Mouse (Mus musculus): Measurements from ENCODE around the gene Gal3st1.
"Not testable (repeated sequence)": the region's sequence is repeated elsewhere in the genome, so short reads cannot be mapped to it uniquely, and the experiment has no call there.

The Gal3st1 gene

GRCm38 (mm10) chr11:3982275-3983209 lies 894 bp upstream of the Gal3st1 start:
- DNase-seq (ENCODE audit: low read depth) = no peak

DNA sequence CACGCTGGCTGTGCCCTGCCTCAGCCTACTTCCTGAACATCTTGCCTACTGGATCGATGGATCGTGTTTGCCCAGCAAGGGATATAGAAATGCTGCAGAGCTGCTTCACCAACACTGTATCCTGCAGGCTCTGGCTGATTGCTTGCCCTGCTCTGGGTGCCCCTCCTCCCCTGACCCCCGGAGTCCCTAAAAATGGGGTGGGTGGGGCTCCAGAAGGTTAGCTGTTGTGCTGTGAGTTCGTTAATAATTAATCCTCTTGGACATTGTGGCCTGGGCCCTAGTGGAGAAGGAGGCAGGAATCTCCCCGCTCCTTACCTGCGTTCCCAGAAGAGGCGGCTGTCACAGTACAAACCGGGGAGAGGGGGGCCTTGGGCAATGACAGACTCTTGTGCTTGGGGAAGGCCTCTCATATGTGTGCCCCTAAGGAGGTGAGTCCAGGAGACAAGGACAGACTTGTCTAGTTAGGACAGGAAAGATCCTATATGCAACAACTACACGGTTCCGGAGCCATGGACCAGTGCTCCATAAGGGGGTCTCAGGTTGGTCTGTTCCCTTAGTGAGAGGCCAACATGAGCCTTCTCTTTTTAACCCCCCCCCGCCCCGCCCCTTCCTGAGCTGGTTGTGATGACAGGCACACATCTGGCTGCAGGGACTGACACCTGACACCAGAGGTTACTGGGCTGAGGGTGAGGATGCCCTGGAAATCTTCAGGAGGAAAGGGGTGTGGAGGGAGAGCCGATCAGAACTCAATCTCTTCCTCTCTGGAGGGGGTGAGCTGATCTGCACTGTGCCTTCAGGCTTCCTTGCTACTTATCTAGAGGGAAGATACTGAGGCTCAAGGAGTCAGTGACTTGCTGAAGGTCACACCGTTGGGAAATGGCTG lies 668 bp downstream of the Gal3st1 start:
- no peak for DNase-seq (ENCODE audit: low read depth)

DNA sequence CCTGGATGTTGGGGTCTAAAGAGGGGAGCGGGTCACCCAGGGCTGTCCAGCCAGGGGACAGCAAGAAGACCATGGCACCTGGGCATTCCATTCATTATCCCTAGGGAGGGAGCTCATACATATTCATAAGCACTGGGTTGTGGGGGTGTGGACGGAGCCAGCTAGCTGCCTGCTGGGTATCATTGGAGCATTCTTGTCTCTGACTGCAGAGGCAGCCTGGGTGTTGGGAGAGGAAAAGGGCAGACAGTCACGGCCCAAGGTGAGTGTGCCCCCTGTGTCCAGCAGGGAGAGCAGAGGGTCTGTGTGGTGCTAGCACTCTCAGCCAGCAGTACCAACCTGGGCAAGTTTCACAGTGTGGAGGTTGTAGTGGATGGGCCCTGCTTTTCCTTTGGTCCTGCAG lies 6.3 kb downstream of the Gal3st1 start:
- DNase-seq (ENCODE audit: low read depth) = no peak

GRCm38 (mm10) chr11:3993132-3993531 lies 9.7 kb downstream of the Gal3st1 start:
- no peak for DNase-seq (ENCODE audit: low read depth)

GRCm38 (mm10) chr11:3993914-3994313 lies 10.5 kb downstream of the Gal3st1 start:
- DNase-seq (ENCODE audit: low read depth) = no peak

- DNase-seq (ENCODE audit: low read depth) = no peak
Observed at GRCm38 (mm10) chr11:3995511-3995910, 12.1 kb downstream of the Gal3st1 start.

DNA sequence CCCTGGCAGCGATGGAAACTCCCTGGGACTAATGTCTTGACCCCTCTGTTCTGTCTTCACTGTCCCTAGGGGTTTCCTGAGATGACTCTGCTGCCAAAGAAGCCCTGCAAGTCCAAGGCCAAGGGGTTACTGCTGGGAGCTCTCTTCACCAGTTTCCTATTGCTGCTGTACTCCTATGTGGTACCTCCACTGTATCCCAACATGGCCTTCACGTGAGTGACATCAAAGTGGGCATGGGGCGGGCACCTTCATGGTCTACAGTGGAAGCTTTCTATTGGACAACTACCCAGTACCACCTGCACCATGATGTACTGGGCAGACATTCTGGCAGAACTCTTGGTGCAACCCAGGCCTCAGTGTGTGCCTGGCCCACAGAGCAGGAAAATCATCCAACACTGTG lies 13.4 kb downstream of the Gal3st1 start:
- DNase-seq (ENCODE audit: low read depth) = no peak

GRCm38 (mm10) chr11:3997978-3998720 lies 14.7 kb downstream of the Gal3st1 start:
- peak; percentile 35 for DNase-seq (ENCODE audit: low read depth)

DNA sequence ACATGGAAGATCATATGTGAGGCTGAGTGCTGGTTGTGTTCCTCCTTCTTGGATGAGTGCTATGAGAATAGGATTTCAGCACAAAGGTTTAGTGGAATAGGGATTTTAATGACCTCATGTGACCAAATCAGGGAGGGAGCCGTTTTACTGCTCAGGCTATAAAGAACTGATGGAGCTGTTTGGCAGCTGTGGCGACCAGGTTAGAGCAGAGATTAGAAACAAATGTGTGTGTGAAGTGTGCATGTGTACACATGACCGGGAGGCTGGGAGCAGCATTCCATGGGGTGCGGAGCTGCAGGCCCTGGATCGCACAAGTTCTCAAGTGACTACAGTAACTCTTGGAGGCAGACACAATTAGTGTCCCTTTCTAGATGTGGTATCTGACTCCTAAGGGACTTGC lies 16.1 kb downstream of the Gal3st1 start:
- DNase-seq (ENCODE audit: low read depth) = no peak

GRCm38 (mm10) chr11:4001603-4002002 lies 18.2 kb downstream of the Gal3st1 start:
- peak; percentile 74 for DNase-seq (ENCODE audit: low read depth)

- DNase-seq (ENCODE audit: low read depth) = no peak
Observed at GRCm38 (mm10) chr11:4005220-4005805, 21.9 kb downstream of the Gal3st1 start.

DNA sequence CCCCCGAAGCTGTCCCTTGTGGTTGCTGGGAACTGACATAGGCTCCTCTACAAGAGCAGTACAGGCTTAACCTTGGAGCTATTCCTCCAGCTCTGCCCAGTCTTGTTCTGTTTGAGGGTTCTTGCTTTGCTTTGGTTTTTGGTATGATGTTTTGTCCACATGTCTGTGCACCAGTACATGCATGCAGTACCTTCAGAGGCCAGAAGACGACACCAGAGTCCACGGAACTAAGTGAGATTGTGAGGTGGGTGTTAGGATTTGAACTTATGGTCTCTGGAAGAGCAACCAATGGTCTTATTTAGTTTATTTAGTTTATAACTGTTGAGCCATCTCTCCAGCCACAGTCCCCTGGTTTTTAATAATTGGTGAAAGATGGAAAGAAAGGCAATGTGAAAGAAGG lies 23.0 kb downstream of the Gal3st1 start:
- no peak for DNase-seq (ENCODE audit: low read depth)

GRCm38 (mm10) chr11:4012616-4013015 lies 29.2 kb downstream of the Gal3st1 start:
- no peak for DNase-seq (ENCODE audit: low read depth)

DNA sequence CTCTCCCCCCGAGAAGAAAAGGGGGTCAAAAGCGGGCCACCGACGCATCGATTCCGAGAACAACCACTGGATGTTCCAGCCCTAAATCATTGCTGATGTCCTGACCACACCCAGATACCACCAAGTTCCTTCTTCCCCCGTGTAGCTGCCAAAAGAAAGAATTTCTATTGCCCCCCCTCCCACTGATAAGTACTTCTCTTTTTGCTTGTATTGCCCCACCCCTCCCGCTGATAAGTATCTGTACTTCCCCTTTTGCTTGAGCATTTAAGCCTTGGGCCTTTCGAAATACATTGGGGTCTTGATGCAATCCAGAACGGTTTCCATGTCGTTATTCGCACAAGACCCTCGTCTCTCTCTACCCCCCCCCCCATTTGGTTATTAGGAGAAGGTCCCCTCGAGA lies 32.4 kb downstream of the Gal3st1 start:
- not testable (repeated sequence) for DNase-seq (ENCODE audit: low read depth)

DNA sequence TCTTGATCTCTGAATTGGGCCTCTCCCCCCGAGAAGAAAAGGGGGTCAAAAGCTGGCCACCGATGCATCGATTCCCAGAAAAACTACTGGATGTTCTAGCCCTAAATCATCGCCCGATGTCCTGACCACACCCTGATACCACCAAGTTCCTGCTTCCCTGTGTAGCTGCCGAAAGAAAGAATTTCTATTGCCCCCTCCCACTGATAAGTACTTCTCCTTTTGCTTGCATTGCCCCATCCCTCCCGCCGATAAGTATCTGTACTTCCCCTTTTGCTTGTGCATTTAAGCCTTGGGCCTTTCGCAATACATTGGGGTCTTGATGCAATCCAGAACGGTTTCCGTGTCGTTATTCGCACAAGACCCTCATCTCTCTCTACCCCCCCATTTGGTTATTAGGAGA lies 38.7 kb downstream of the Gal3st1 start:
- not testable (repeated sequence) for DNase-seq (ENCODE audit: low read depth)

DNA sequence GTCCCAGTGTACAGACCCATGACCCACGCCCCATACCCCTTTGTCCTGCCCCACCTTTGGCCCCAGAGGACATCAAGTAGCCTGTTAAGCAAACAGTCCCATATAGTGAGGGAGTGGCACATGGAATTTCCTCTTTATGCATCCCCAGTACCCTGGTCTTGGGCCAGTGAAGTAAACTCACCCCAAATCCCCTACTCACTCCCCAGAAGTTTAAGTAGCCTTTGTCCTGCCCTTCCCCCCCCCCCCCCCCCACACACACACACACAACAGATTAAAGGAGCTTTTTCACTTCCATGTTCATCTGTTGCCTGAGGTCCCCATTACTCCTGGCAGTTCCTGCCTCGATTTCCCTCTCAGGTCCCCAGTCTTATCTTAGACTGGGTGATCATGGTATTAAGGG lies 39.9 kb downstream of the Gal3st1 start:
- no peak for DNase-seq (ENCODE audit: low read depth)

GRCm38 (mm10) chr11:4027066-4027465 lies 43.6 kb downstream of the Gal3st1 start:
- DNase-seq (ENCODE audit: low read depth) = no peak

DNA sequence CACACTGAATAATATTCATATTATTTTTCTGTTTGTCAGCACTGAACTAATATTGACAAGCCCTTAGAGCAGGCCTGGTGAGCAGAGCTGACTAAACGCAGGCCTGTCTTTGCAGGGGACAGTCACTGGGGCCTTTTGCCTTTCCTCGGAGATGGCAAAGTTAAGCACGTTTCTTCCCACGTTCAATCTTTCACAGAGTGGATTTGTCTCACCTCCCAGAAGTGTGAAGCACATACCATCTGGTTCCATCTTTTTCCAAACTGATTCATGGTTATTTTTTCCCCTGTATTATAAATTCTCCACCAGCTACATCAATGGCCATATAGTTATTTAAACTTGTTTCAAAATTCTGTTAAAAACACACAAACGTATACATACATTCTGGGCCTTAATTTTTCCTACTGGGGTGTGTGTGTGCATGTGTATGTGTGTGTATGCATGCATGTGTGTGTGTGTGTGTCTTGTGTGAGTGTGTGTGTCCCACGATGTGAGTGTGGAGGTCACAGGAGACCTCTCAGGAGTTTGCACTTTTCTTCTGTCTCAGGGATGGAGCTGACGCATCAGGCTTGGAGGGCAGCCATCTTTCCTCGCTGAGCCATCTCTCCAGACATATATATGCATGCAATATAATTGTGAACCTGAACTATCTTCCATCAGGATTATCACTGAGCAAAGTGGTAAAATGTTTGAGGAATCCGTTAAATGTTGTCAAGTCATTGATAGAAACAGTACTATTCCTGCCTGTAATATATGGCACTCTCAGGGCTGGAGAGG lies 44.3 kb downstream of the Gal3st1 start:
- DNase-seq (ENCODE audit: low read depth) = no peak

DNA sequence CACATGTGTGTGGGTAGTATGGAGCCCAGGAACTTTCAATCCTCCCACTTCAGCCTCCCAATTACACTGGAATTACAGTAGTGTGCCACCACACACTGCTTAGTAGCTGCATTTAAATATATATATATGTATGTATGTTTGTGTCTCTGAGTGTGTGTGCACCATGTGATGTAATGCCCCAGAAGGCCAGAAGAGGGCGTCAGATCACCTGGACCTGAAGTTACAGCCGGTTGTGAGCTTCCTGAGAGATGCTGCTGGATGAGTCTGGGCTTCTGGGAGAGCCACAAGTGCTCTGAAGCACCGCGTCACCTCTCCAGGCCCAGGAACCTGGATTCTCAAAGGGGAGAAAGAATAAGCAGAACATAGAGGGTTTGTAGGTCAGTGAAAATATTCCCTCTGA lies 45.9 kb downstream of the Gal3st1 start:
- no peak for DNase-seq (ENCODE audit: low read depth)

DNA sequence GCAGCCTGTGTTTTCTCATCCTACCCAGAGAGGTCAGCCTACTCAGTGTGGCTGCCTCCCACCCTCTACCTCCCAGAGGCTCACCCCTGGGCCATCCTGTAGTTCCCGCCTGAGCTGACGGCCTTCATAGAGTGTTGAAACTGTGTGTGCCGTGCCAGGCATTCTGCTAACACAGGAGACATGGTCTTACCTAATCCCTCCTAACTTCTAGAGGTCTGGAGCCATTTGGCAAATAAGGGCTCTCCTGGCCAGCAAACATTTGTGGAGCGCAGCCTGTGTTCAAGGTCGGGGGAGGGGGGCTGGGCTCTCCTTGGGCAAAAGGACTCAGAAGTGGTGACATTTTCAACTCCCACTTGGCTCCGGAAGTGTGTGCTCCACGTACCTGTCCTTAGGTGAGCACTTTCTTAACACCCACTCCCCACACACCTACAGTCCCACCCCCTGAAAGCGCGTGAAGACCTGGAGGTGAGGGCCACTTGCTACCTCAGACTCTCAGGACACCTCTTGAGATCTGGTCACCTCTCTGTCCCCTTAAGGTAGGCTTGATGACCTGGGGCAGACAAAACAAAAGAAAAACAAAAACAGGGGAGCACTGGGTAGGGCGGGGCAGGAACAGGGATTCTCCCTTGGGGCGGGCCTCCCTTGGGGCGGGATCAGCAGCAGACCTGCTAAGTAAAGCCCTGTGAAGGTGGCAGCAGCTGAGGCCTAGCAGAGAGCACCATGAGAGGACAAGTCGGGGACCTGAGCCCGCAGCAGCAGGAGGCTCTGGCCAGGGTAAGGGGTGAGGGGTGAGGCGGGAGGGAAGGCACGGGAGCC lies 47.9 kb downstream of the Gal3st1 start, which contains the start of gene Sec14l4:
Sec14l4 (plus strand) TSS at position 337 of the 816 bp plus-strand sequence.
- no peak for DNase-seq (ENCODE audit: low read depth)
